Comparison of ENCODE assay signal across 21 mouse cellular contexts in genomic region chr17:73017173-73017572, GRCm38 (mm10).
DNase-seq lines count a peak whose midpoint lies in the region; ATAC-seq and TF ChIP-seq lines count a peak whose summit lies in the region.
"Had no signal": no experiment of that assay in that cellular context is flagged by ENCODE, and none has a peak within 500 bp of the region (broad histone marks: within the 10 kb centered on the region; RNA-seq: fewer than 3 reads in every experiment).

No protein-coding gene starts in this region.

- no peaks in the 10 kb centered on the region for H3K79me2 ChIP-seq in liver, adult 2 months (ENCODE audit: control insufficient read depth, insufficient read depth, low read length)

- no peaks in the 10 kb centered on the region for H3K9me3 ChIP-seq in kidney, embryonic 15.5 days (replicated peaks)
- H3K9me3 ChIP-seq in liver, embryonic 11.5 days (ENCODE audit: control insufficient read depth, low read length), result no peaks in the 10 kb centered on the region
- H3K9me3 ChIP-seq in lung, postnatal 0 days (ENCODE audit: low read length), result no peaks in the 10 kb centered on the region
- H3K9me3 ChIP-seq: embryonic facial prominence, embryonic 15.5 days; forebrain, embryonic 10.5 days; hindbrain, embryonic 12.5 days had no signal

- no peak for ATAC-seq in kidney, embryonic 15.5 days (replicated peaks; ENCODE audit: low FRiP score)
- no peak for ATAC-seq in liver, embryonic 11.5 days (replicated peaks; ENCODE audit: low FRiP score)
- ATAC-seq in lung, postnatal 0 days, result 0 out of 2 replicates have a peak, but pooled peaks have one; percentile 42
- ATAC-seq: forebrain, embryonic 14.5 days had no signal

- TF ChIP-seq CTCF in liver, adult 2 months (IDR thresholded peaks at IDR 0.05; ENCODE audit: low read depth, low read length), result no peak
- TF ChIP-seq CTCF in lung, postnatal 0 days (IDR thresholded peaks at IDR 0.05), result no peak

- H3K4me2 ChIP-seq in kidney, embryonic 15.5 days, result no peak overlapping the region
- no peak overlapping the region for H3K4me2 ChIP-seq in liver, embryonic 11.5 days
- H3K4me2 ChIP-seq in lung, postnatal 0 days (replicated peaks; ENCODE audit: low read depth, low read length), result no peak overlapping the region
- H3K4me2 ChIP-seq: embryonic facial prominence, embryonic 15.5 days; hindbrain, embryonic 12.5 days had no signal

- WGBS in kidney, embryonic 15.5 days, result 60% methylated on average over 5 of the region's 5 CpGs
- 78% methylated on average over 5 of the region's 5 CpGs for WGBS in liver, adult 2 months
- 71% methylated on average over 5 of the region's 5 CpGs for WGBS in liver, embryonic 11.5 days
- WGBS in lung, postnatal 0 days, result 49% methylated on average over 5 of the region's 5 CpGs

- no peak overlapping the region for H3K4me3 ChIP-seq in kidney, embryonic 15.5 days (replicated peaks)
- no peak overlapping the region for H3K4me3 ChIP-seq in liver, adult 2 months (ENCODE audit: insufficient read depth, low read depth, low read length)
- H3K4me3 ChIP-seq in liver, embryonic 11.5 days (ENCODE audit: low read depth, low read length), result no peak overlapping the region
- no peak overlapping the region for H3K4me3 ChIP-seq in lung, postnatal 0 days (ENCODE audit: low read depth, low read length)
- H3K4me3 ChIP-seq: embryonic facial prominence, embryonic 15.5 days; erythroblast, embryonic 14.5 days; forebrain, embryonic 10.5 days; gastrocnemius, adult 2 months; hindbrain, embryonic 12.5 days had no signal

- H3K27me3 ChIP-seq in kidney, embryonic 15.5 days, result no peaks in the 10 kb centered on the region
- no peaks in the 10 kb centered on the region for H3K27me3 ChIP-seq in liver, adult 2 months (ENCODE audit: control insufficient read depth, insufficient read depth, low read length)
- H3K27me3 ChIP-seq in liver, embryonic 11.5 days (replicated peaks; ENCODE audit: control insufficient read depth, insufficient read depth, low read length), result no peaks in the 10 kb centered on the region
- no peaks in the 10 kb centered on the region for H3K27me3 ChIP-seq in lung, postnatal 0 days (replicated peaks; ENCODE audit: insufficient read depth, low read length)
- H3K27me3 ChIP-seq: embryonic facial prominence, embryonic 15.5 days; hindbrain, embryonic 12.5 days had no signal

- no peak overlapping the region for H3K9ac ChIP-seq in kidney, embryonic 15.5 days
- no peak overlapping the region for H3K9ac ChIP-seq in liver, adult 2 months (ENCODE audit: low read depth, low read length)
- H3K9ac ChIP-seq in liver, embryonic 11.5 days (ENCODE audit: low read depth, low read length), result no peak overlapping the region
- no peak overlapping the region for H3K9ac ChIP-seq in lung, postnatal 0 days (replicated peaks; ENCODE audit: low read depth)
- H3K9ac ChIP-seq: embryonic facial prominence, embryonic 15.5 days; hindbrain, embryonic 12.5 days had no signal

- H3K4me1 ChIP-seq in kidney, embryonic 15.5 days, result peaks cover 25% of the 10 kb centered on the region
- H3K4me1 ChIP-seq in liver, adult 2 months (ENCODE audit: control insufficient read depth, insufficient read depth, low read length), result no peaks in the 10 kb centered on the region
- H3K4me1 ChIP-seq in liver, embryonic 11.5 days (replicated peaks; ENCODE audit: control insufficient read depth, insufficient read depth, low read length), result no peaks in the 10 kb centered on the region
- no peaks in the 10 kb centered on the region; the same call in 1 of the 2 replicates for H3K4me1 ChIP-seq in lung, postnatal 0 days (ENCODE audit: insufficient read depth, low read depth, low read length)

- DNase-seq in kidney, postnatal 36 days, result no peak
- peak; percentile 30 for DNase-seq in liver, adult 2 months (ENCODE audit: extremely low read depth, low read depth, low spot score)
- DNase-seq in liver, embryonic 11.5 days (ENCODE audit: low spot score), result no peak
- peak; percentile 60 for DNase-seq in lung, postnatal 0 days (ENCODE audit: low spot score)
- DNase-seq in lung, postnatal 14 days, result no peak
- DNase-seq in cerebellum, adult 11 months, result no peak
- DNase-seq: adrenal gland, adult 2 months; adrenal gland, postnatal 36 days; cerebellum, adult 8-10 months; cerebellum, postnatal 14 days; embryo, embryonic 11 days; gastrocnemius, adult 2 months; gastrocnemius, postnatal 25 days; heart, postnatal 10 days; heart, postnatal 4 days had no signal

- H3K27ac ChIP-seq in kidney, embryonic 15.5 days, result peak overlapping the region; percentile 85
- H3K27ac ChIP-seq in liver, adult 2 months (replicated peaks; ENCODE audit: insufficient read depth, low read depth, low read length), result peak overlapping the region; percentile 36; the same call in 1 of the 2 replicates
- H3K27ac ChIP-seq in liver, embryonic 11.5 days (ENCODE audit: low read depth, low read length), result no peak overlapping the region
- H3K27ac ChIP-seq in lung, postnatal 0 days (ENCODE audit: low read length), result peak overlapping the region; percentile 43; the same call in 1 of the 2 replicates
- H3K27ac ChIP-seq: embryonic facial prominence, embryonic 15.5 days; forebrain, embryonic 10.5 days; gastrocnemius, adult 2 months; hindbrain, embryonic 12.5 days had no signal

- TF ChIP-seq EP300 in lung, postnatal 0 days (IDR thresholded peaks at IDR 0.05), result peak; percentile 57; the same call in 1 of the 2 replicates

- no peak for TF ChIP-seq POLR2A in liver, adult 2 months (IDR thresholded peaks at IDR 0.05; ENCODE audit: extremely low read depth, insufficient read depth, low read length)

- no peaks in the 10 kb centered on the region for H3K36me3 ChIP-seq in kidney, embryonic 15.5 days
- no peaks in the 10 kb centered on the region for H3K36me3 ChIP-seq in liver, adult 2 months (ENCODE audit: control insufficient read depth, insufficient read depth, low read length)
- no peaks in the 10 kb centered on the region for H3K36me3 ChIP-seq in liver, embryonic 11.5 days (ENCODE audit: control insufficient read depth, insufficient read depth, low read length)
- H3K36me3 ChIP-seq in lung, postnatal 0 days (ENCODE audit: insufficient read depth, low read length), result no peaks in the 10 kb centered on the region
- H3K36me3 ChIP-seq: embryonic facial prominence, embryonic 15.5 days; forebrain, embryonic 10.5 days; hindbrain, embryonic 12.5 days had no signal

Comparison
In these comparisons a context has a peak if more than half of its experiments do, and no peak if none do; other contexts are left out.
1. DNase-seq: peak in liver, adult 2 months (single experiment) and lung, postnatal 0 days (single experiment); none in kidney, postnatal 36 days (0 of 2), liver, embryonic 11.5 days (single experiment), lung, postnatal 14 days (single experiment) and cerebellum, adult 11 months (single experiment).